Mouse (Mus musculus) layer of hippocampus, postnatal 36 days (tissue): Measurements from ENCODE around the gene Arhgef6. TPM values are rescaled to one million over a fixed set of nuclear protein-coding genes. Genes with fewer than 3 reads are reported as not detected.

Experiments
- DNase-seq, 2 experiments: peaks; one replicate each; pipeline ENCODE4 v3.0.0; 2022
- total RNA-seq, 2 experiments: library from RNA; stranded (reverse); gene quantifications; 2 replicates each; pipeline ENCODE4 v1.2.3; 2021

Gene Arhgef6
- total RNA-seq, 2 experiments from 2014 or later, result 37.4 to 40.6 TPM

- DNase-seq, result no peak
These were observed 35.2 kb downstream of the Arhgef6 start for GRCm38 (mm10) chrX:57303188-57303878.

GRCm38 (mm10) chrX:57298946-57299345 lies 39.6 kb downstream of the Arhgef6 start:
- no peak for DNase-seq

GRCm38 (mm10) chrX:57288458-57288857 lies 50.1 kb downstream of the Arhgef6 start:
- DNase-seq, result no peak

- DNase-seq, result no peak
These were observed 52.2 kb downstream of the Arhgef6 start for GRCm38 (mm10) chrX:57286281-57286680.

GRCm38 (mm10) chrX:57282184-57282583 lies 56.3 kb downstream of the Arhgef6 start:
- DNase-seq, result no peak

GRCm38 (mm10) chrX:57277560-57278335 lies 60.8 kb downstream of the Arhgef6 start:
- DNase-seq, result no peak

GRCm38 (mm10) chrX:57263515-57263914 lies 75.0 kb downstream of the Arhgef6 start:
- no peak for DNase-seq

- DNase-seq, result no peak
These were observed 77.8 kb downstream of the Arhgef6 start for GRCm38 (mm10) chrX:57260744-57261143.

- no peak for DNase-seq
These were observed 85.0 kb downstream of the Arhgef6 start for GRCm38 (mm10) chrX:57253329-57254055.

GRCm38 (mm10) chrX:57238572-57238971 lies 100.0 kb downstream of the Arhgef6 start:
- no peak for DNase-seq

GRCm38 (mm10) chrX:57235982-57236381 lies 102.5 kb downstream of the Arhgef6 start:
- no peak for DNase-seq

- DNase-seq, result peak in 1 of 2 experiments; percentile 6
These were observed 104.9 kb downstream of the Arhgef6 start for GRCm38 (mm10) chrX:57233596-57233995.

- no peak for DNase-seq
These were observed 110.4 kb downstream of the Arhgef6 start for GRCm38 (mm10) chrX:57228178-57228577.

GRCm38 (mm10) chrX:57223301-57223700 lies 115.2 kb downstream of the Arhgef6 start:
- DNase-seq, result peak; percentile 18 to 53

- DNase-seq, result no peak
These were observed 116.6 kb downstream of the Arhgef6 start for GRCm38 (mm10) chrX:57221881-57222280.

- DNase-seq, result no peak
These were observed 119.0 kb downstream of the Arhgef6 start for GRCm38 (mm10) chrX:57219563-57219962.

- DNase-seq, result no peak
These were observed 122.3 kb downstream of the Arhgef6 start for GRCm38 (mm10) chrX:57216271-57216670.

GRCm38 (mm10) chrX:57215495-57215894 lies 123.0 kb downstream of the Arhgef6 start:
- DNase-seq, result no peak

- DNase-seq, result peak in 1 of 2 experiments; percentile 10
These were observed 125.7 kb downstream of the Arhgef6 start for GRCm38 (mm10) chrX:57212862-57213261.

- DNase-seq, result no peak
These were observed 126.7 kb downstream of the Arhgef6 start, which contains the start of gene Cd40lg for GRCm38 (mm10) chrX:57211876-57212275. Gene Cd40lg, plus strand, starts transcription at chrX:57212143.

GRCm38 (mm10) chrX:57210591-57210990 lies 127.9 kb downstream of the Arhgef6 start:
- no peak for DNase-seq

GRCm38 (mm10) chrX:57200397-57200796 lies 138.1 kb downstream of the Arhgef6 start:
- DNase-seq, result no peak

- no peak for DNase-seq
These were observed 140.5 kb downstream of the Arhgef6 start for GRCm38 (mm10) chrX:57198036-57198435.
